Mouse (Mus musculus): ENCODE results near the gene Rrp15. TPM values are rescaled to one million over a fixed set of nuclear protein-coding genes. Genes with fewer than 3 reads are reported as not detected.

The Rrp15 gene
- 62.9 and 66.1 TPM in 2 replicates for polyA plus RNA-seq (2014; fragmentation: Nextera tagmentation; extraction: Ambion mirVana)

GRCm38 (mm10) chr1:186748724-186749653 lies at the start of gene Rrp15:
Gene Rrp15, minus strand, starts transcription at chr1:186749358.
- no peaks in the 10 kb centered on the region for H3K9me3 ChIP-seq (ENCODE audit: control insufficient read depth, low read depth, low read length)
- peak within 1 kb of the TSS; percentile 64 for H3K4me3 ChIP-seq (ENCODE audit: low read depth, low read length)
- H3K4me2 ChIP-seq (replicated peaks; ENCODE audit: low read depth, low read length) = peak within 1 kb of the TSS; percentile 93
- H3K9ac ChIP-seq (replicated peaks; ENCODE audit: low read depth, low read length) = peak within 1 kb of the TSS; percentile 57
- no peaks in the 10 kb centered on the region for H3K27me3 ChIP-seq (ENCODE audit: control insufficient read depth, insufficient read depth, low read length)
- peak; percentile 88 for ATAC-seq (ENCODE audit: insufficient number of reproducible peaks, insufficient read depth, low FRiP score, low read depth)
- peaks cover 12% of the 10 kb centered on the region; the same call in 1 of the 2 replicates for H3K4me1 ChIP-seq (ENCODE audit: control insufficient read depth, insufficient read depth, low read length)
- H3K36me3 ChIP-seq (ENCODE audit: control insufficient read depth, insufficient read depth, low read length) = no peaks in the 10 kb centered on the region
- WGBS = under 1% methylated on average over 46 of the region's 46 CpGs
- peak within 1 kb of the TSS; percentile 6; the same call in 1 of the 2 replicates for H3K27ac ChIP-seq (ENCODE audit: low read length)

GRCm38 (mm10) chr1:186797991-186798390 lies 48.8 kb upstream of the Rrp15 start:
- WGBS = 59% methylated on average over 6 of the region's 6 CpGs

GRCm38 (mm10) chr1:186785359-186785758 lies 36.2 kb upstream of the Rrp15 start:
- WGBS = 84% methylated on average over 4 of the region's 4 CpGs
- Histone ChIP-seq H3K4me3 (ENCODE audit: low read depth, low read length) (no peak overlapping the region), H3K9me3 (ENCODE audit: control insufficient read depth, low read depth, low read length) (no peaks in the 10 kb centered on the region), H3K4me1 (ENCODE audit: control insufficient read depth, insufficient read depth, low read length) (no peaks in the 10 kb centered on the region), H3K36me3 (ENCODE audit: control insufficient read depth, insufficient read depth, low read length) (no peaks in the 10 kb centered on the region), H3K27me3 (ENCODE audit: control insufficient read depth, insufficient read depth, low read length) (no peaks in the 10 kb centered on the region), H3K4me2 (replicated peaks; ENCODE audit: low read depth, low read length) (no peak overlapping the region), H3K9ac (replicated peaks; ENCODE audit: low read depth, low read length) (no peak overlapping the region), H3K27ac (ENCODE audit: low read length) (no peak overlapping the region)
- ATAC-seq (ENCODE audit: insufficient number of reproducible peaks, insufficient read depth, low FRiP score, low read depth) = no peak

More at GRCm38 (mm10) chr1:186797991-186798390, 48.8 kb upstream of the Rrp15 start:
- no peaks in the 10 kb centered on the region for H3K9me3 ChIP-seq (ENCODE audit: control insufficient read depth, low read depth, low read length)
- H3K27ac ChIP-seq (ENCODE audit: low read length) = no peak overlapping the region
- H3K4me1 ChIP-seq (ENCODE audit: control insufficient read depth, insufficient read depth, low read length) = no peaks in the 10 kb centered on the region
- no peak overlapping the region for H3K4me3 ChIP-seq (ENCODE audit: low read depth, low read length)
- no peaks in the 10 kb centered on the region for H3K27me3 ChIP-seq (ENCODE audit: control insufficient read depth, insufficient read depth, low read length)
- H3K4me2 ChIP-seq (replicated peaks; ENCODE audit: low read depth, low read length) = no peak overlapping the region
- H3K36me3 ChIP-seq (ENCODE audit: control insufficient read depth, insufficient read depth, low read length) = no peaks in the 10 kb centered on the region
- no peak overlapping the region for H3K9ac ChIP-seq (replicated peaks; ENCODE audit: low read depth, low read length)
- no peak for ATAC-seq (ENCODE audit: insufficient number of reproducible peaks, insufficient read depth, low FRiP score, low read depth)

GRCm38 (mm10) chr1:186780826-186781225 lies 31.7 kb upstream of the Rrp15 start:
- Histone ChIP-seq H3K4me1 (ENCODE audit: control insufficient read depth, insufficient read depth, low read length) (no peaks in the 10 kb centered on the region), H3K9ac (replicated peaks; ENCODE audit: low read depth, low read length) (no peak overlapping the region), H3K36me3 (ENCODE audit: control insufficient read depth, insufficient read depth, low read length) (no peaks in the 10 kb centered on the region), H3K9me3 (ENCODE audit: control insufficient read depth, low read depth, low read length) (no peaks in the 10 kb centered on the region), H3K27ac (ENCODE audit: low read length) (no peak overlapping the region), H3K4me2 (replicated peaks; ENCODE audit: low read depth, low read length) (no peak overlapping the region), H3K4me3 (ENCODE audit: low read depth, low read length) (no peak overlapping the region), H3K27me3 (ENCODE audit: control insufficient read depth, insufficient read depth, low read length) (no peaks in the 10 kb centered on the region)
- 56% methylated on average over 2 of the region's 2 CpGs for WGBS
- ATAC-seq (ENCODE audit: insufficient number of reproducible peaks, insufficient read depth, low FRiP score, low read depth) = no peak

GRCm38 (mm10) chr1:186773124-186773523 lies 24.0 kb upstream of the Rrp15 start:
- no peak overlapping the region for H3K9ac ChIP-seq (replicated peaks; ENCODE audit: low read depth, low read length)
- H3K9me3 ChIP-seq (ENCODE audit: control insufficient read depth, low read depth, low read length) = no peaks in the 10 kb centered on the region
- no peak overlapping the region for H3K27ac ChIP-seq (ENCODE audit: low read length)
- H3K27me3 ChIP-seq (ENCODE audit: control insufficient read depth, insufficient read depth, low read length) = no peaks in the 10 kb centered on the region
- ATAC-seq (ENCODE audit: insufficient number of reproducible peaks, insufficient read depth, low FRiP score, low read depth) = no peak
- no peaks in the 10 kb centered on the region for H3K36me3 ChIP-seq (ENCODE audit: control insufficient read depth, insufficient read depth, low read length)
- no peak overlapping the region for H3K4me2 ChIP-seq (replicated peaks; ENCODE audit: low read depth, low read length)
- no peak overlapping the region for H3K4me3 ChIP-seq (ENCODE audit: low read depth, low read length)
- WGBS = 71% methylated on average over 3 of the region's 3 CpGs
- H3K4me1 ChIP-seq (ENCODE audit: control insufficient read depth, insufficient read depth, low read length) = no peaks in the 10 kb centered on the region

GRCm38 (mm10) chr1:186772547-186773077 lies 23.5 kb upstream of the Rrp15 start:
- Histone ChIP-seq H3K4me2 (replicated peaks; ENCODE audit: low read depth, low read length) (no peak overlapping the region), H3K9me3 (ENCODE audit: control insufficient read depth, low read depth, low read length) (no peaks in the 10 kb centered on the region)

GRCm38 (mm10) chr1:186772005-186772404 lies 22.8 kb upstream of the Rrp15 start:
- Histone ChIP-seq H3K4me3 (ENCODE audit: low read depth, low read length) (no peak overlapping the region), H3K27me3 (ENCODE audit: control insufficient read depth, insufficient read depth, low read length) (no peaks in the 10 kb centered on the region), H3K9me3 (ENCODE audit: control insufficient read depth, low read depth, low read length) (no peaks in the 10 kb centered on the region), H3K36me3 (ENCODE audit: control insufficient read depth, insufficient read depth, low read length) (no peaks in the 10 kb centered on the region), H3K4me1 (ENCODE audit: control insufficient read depth, insufficient read depth, low read length) (no peaks in the 10 kb centered on the region), H3K27ac (ENCODE audit: low read length) (no peak overlapping the region), H3K4me2 (replicated peaks; ENCODE audit: low read depth, low read length) (no peak overlapping the region), H3K9ac (replicated peaks; ENCODE audit: low read depth, low read length) (no peak overlapping the region)
- 63% methylated on average over 6 of the region's 6 CpGs for WGBS
- ATAC-seq (ENCODE audit: insufficient number of reproducible peaks, insufficient read depth, low FRiP score, low read depth) = no peak

More at GRCm38 (mm10) chr1:186772547-186773077, 23.5 kb upstream of the Rrp15 start:
- 69% methylated on average over 8 of the region's 8 CpGs for WGBS
- Histone ChIP-seq H3K27me3 (ENCODE audit: control insufficient read depth, insufficient read depth, low read length) (no peaks in the 10 kb centered on the region), H3K9ac (replicated peaks; ENCODE audit: low read depth, low read length) (no peak overlapping the region), H3K4me1 (ENCODE audit: control insufficient read depth, insufficient read depth, low read length) (no peaks in the 10 kb centered on the region), H3K27ac (ENCODE audit: low read length) (no peak overlapping the region), H3K4me3 (ENCODE audit: low read depth, low read length) (no peak overlapping the region), H3K36me3 (ENCODE audit: control insufficient read depth, insufficient read depth, low read length) (no peaks in the 10 kb centered on the region)
- no peak for ATAC-seq (ENCODE audit: insufficient number of reproducible peaks, insufficient read depth, low FRiP score, low read depth)

GRCm38 (mm10) chr1:186770659-186771058 lies 21.5 kb upstream of the Rrp15 start:
- 62% methylated on average over 5 of the region's 5 CpGs for WGBS
- Histone ChIP-seq H3K4me3 (ENCODE audit: low read depth, low read length) (no peak overlapping the region), H3K9ac (replicated peaks; ENCODE audit: low read depth, low read length) (no peak overlapping the region), H3K36me3 (ENCODE audit: control insufficient read depth, insufficient read depth, low read length) (no peaks in the 10 kb centered on the region), H3K4me2 (replicated peaks; ENCODE audit: low read depth, low read length) (no peak overlapping the region), H3K27me3 (ENCODE audit: control insufficient read depth, insufficient read depth, low read length) (no peaks in the 10 kb centered on the region), H3K9me3 (ENCODE audit: control insufficient read depth, low read depth, low read length) (no peaks in the 10 kb centered on the region), H3K27ac (ENCODE audit: low read length) (no peak overlapping the region), H3K4me1 (ENCODE audit: control insufficient read depth, insufficient read depth, low read length) (no peaks in the 10 kb centered on the region)
- no peak for ATAC-seq (ENCODE audit: insufficient number of reproducible peaks, insufficient read depth, low FRiP score, low read depth)

All from stomach, embryonic 14.5 days (tissue).